Mouse (Mus musculus): ENCODE measurements at regions not wholly inside any gene's neighbourhood (a gene's known extent, or its start where the extent isn't known, plus 50 kb on each side); places are given as distances from the start of the nearest gene placed in this dataset.

DNA sequence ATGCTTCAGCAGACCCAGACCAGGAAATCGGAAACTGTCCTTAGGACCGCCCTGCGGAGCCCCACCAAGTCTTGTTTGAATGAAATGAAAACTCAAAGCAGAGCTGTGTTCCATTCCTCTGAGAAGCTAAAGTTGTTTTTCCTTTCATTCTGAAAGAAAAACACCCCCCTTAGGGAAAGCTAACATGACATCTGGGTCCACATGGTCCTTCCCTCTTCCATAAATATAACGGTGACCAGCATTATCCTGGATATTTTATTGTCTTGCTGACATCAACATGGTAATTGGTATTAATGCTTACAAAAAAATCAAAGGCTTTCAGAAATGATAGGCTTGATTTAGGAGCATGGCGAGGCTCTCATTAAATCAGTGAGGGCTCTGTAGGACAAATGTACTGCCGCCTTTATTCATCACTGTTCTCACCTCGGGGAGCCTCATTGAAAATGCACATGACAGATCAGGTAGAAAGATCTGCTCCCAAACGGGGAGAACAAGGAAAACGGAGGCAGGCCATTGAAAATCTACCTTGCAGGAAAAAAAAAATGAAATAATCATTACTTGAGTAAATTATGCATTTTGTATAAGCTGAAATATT, 381.0 kb upstream of the Klf12 start:
- Histone ChIP-seq H3K27me3 (ENCODE audit: insufficient read depth, low read length) (no peaks in the 10 kb centered on the region), H3K4me3 (ENCODE audit: low read depth, low read length) (no peak overlapping the region), H3K27ac (ENCODE audit: low read depth) (no peak overlapping the region), H3K9ac (replicated peaks) (no peak overlapping the region), H3K9me3 (ENCODE audit: low read length) (no peaks in the 10 kb centered on the region), H3K36me3 (replicated peaks; ENCODE audit: insufficient read depth, low read length) (no peaks in the 10 kb centered on the region), H3K4me1 (ENCODE audit: insufficient read depth) (no peaks in the 10 kb centered on the region), H3K4me2 (ENCODE audit: low read depth, low read length) (no peak overlapping the region)
- 64% methylated on average over 9 of the region's 9 CpGs for WGBS (ENCODE audit: insufficient replicate concordance)
- ATAC-seq (no peak), DNase-seq (no peak)
- no peak for TF ChIP-seq CTCF (IDR thresholded peaks at IDR 0.05; ENCODE audit: low read depth)
- no peak for TF ChIP-seq EP300 (IDR thresholded peaks at IDR 0.05; ENCODE audit: low read depth)

DNA sequence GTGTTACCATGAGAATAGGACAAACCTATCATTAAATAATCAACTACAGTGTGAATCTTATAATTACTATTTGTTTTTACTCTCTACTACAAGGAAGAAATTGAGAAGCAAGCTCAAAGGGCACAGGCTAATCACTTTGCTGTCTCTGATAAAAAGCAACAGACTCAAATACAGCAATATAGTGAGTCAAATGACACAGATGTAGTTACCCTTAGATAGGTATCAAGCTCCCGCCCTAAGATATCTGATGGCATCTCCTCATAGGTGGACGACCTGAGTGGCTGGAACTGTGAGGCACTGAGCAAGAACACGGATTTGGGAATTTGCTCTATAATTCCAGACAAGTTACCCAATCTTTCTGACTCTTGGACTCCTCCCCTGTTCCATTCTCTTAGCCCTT, 379.7 kb upstream of the Klf12 start:
- ATAC-seq (no peak), DNase-seq (no peak)
- Histone ChIP-seq H3K9me3 (ENCODE audit: low read length) (no peaks in the 10 kb centered on the region), H3K4me1 (ENCODE audit: insufficient read depth) (no peaks in the 10 kb centered on the region), H3K36me3 (replicated peaks; ENCODE audit: insufficient read depth, low read length) (no peaks in the 10 kb centered on the region), H3K9ac (replicated peaks) (no peak overlapping the region), H3K27me3 (ENCODE audit: insufficient read depth, low read length) (no peaks in the 10 kb centered on the region), H3K4me2 (ENCODE audit: low read depth, low read length) (no peak overlapping the region), H3K27ac (ENCODE audit: low read depth) (no peak overlapping the region), H3K4me3 (ENCODE audit: low read depth, low read length) (no peak overlapping the region)
- no peak for TF ChIP-seq CTCF (IDR thresholded peaks at IDR 0.05; ENCODE audit: low read depth)
- WGBS (ENCODE audit: insufficient replicate concordance): 67% methylated on average over 3 of the region's 3 CpGs

DNA sequence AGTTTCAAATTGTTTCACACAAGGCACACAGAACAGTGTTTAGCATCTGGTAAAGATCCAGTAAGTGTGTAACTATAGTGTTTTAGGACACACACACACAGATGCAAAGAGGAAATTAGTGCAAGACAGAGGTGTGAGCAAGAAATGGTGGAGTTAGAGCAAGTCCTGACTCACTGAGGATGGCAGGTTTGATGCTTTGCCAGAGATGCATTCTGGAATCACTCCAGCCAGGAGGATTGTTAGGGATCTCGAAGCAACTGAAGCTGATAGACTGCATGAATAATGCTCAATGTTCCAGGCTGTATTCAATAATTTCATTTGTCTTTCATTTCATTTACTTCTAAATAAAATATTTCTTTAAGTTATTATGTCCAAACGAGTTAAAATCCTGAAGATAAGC, 357.6 kb upstream of the Klf12 start:
- 46% methylated on average over 2 of the region's 2 CpGs for WGBS (ENCODE audit: insufficient replicate concordance)
- no peak overlapping the region for H3K4me3 ChIP-seq (ENCODE audit: low read depth, low read length)

DNA sequence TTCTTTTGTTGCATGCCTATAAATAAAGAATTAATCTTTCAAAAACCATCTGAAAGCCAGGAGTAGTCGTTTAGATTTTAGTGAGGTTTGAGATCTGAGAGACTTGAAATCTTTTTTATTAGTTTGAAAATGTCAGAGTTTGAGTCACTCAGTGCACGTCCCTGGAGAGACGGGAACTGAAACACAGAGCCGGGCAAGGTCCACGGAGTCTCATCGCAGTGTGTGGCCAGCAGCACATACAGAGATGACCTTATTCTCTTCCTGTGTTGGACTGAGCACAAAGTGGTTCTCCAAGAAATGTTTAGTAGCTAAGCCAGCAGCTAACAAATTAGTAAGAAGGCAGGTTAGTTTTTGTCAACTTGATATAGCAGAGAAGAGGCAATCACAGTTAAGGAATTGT, 350.0 kb upstream of the Klf12 start:
- no peaks in the 10 kb centered on the region for H3K4me1 ChIP-seq (ENCODE audit: insufficient read depth)
- no peak for ATAC-seq
- no peak for DNase-seq
- WGBS (ENCODE audit: insufficient replicate concordance): 60% methylated on average over 6 of the region's 6 CpGs
- no peak overlapping the region for H3K4me2 ChIP-seq (ENCODE audit: low read depth, low read length)
- no peak overlapping the region for H3K9ac ChIP-seq (replicated peaks)
- TF ChIP-seq CTCF (IDR thresholded peaks at IDR 0.05; ENCODE audit: low read depth) (no peak), EP300 (IDR thresholded peaks at IDR 0.05; ENCODE audit: low read depth) (no peak)
- no peak overlapping the region for H3K4me3 ChIP-seq (ENCODE audit: low read depth, low read length)
- H3K27me3 ChIP-seq (ENCODE audit: insufficient read depth, low read length): no peaks in the 10 kb centered on the region
- H3K36me3 ChIP-seq (replicated peaks; ENCODE audit: insufficient read depth, low read length): no peaks in the 10 kb centered on the region
- no peaks in the 10 kb centered on the region for H3K9me3 ChIP-seq (ENCODE audit: low read length)
- H3K27ac ChIP-seq (ENCODE audit: low read depth): no peak overlapping the region

More for the DNA sequence above, 357.6 kb upstream of the Klf12 start:
- Histone ChIP-seq H3K36me3 (replicated peaks; ENCODE audit: insufficient read depth, low read length) (no peaks in the 10 kb centered on the region), H3K27me3 (ENCODE audit: insufficient read depth, low read length) (no peaks in the 10 kb centered on the region), H3K4me2 (ENCODE audit: low read depth, low read length) (no peak overlapping the region), H3K9me3 (ENCODE audit: low read length) (no peaks in the 10 kb centered on the region), H3K9ac (replicated peaks) (no peak overlapping the region), H3K4me1 (ENCODE audit: insufficient read depth) (no peaks in the 10 kb centered on the region), H3K27ac (ENCODE audit: low read depth) (no peak overlapping the region)
- ATAC-seq: no peak
- DNase-seq: no peak
- no peak for TF ChIP-seq EP300 (IDR thresholded peaks at IDR 0.05; ENCODE audit: low read depth)
- TF ChIP-seq CTCF (IDR thresholded peaks at IDR 0.05; ENCODE audit: low read depth): no peak

DNA sequence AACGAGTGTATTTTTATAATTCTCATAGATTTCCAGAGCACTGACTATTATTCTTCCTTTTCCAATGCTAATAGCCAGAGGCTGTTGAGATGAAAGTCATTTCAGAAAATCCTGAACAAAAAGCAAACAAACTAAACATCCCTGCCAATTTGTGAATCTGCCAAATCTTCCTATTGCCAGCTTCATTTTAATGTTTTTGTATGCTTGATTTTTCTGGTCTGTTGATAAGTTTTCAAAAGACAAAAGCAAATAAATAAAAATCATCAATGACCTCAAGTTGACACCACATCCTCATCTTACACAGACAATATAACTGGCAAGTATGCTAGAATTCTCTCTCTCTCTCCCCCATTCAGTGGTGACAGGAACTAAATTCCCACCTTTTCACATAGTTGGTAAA, 347.2 kb upstream of the Klf12 start:
- no peak for DNase-seq

DNA sequence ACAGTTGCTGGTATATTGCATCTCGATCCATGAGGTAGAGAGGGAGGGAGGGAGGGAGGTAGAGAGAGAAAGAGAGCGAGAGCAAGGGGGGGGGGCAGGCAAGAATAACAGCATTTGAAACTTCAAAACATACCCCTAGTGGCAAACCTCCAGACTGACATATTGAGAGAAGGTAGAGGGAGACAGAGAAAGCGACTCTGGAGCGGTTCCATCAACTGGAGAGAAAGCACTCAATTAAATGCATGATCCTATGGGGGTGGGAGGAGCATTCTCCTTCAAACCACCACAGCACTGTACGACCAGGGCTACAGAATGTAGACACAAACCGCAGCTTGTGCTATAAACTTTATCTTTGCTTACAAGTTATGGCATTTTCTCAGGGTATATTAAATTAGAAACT, 345.7 kb upstream of the Klf12 start:
- H3K9me3 ChIP-seq (ENCODE audit: low read length): no peaks in the 10 kb centered on the region
- 58% methylated on average over 6 of the region's 6 CpGs for WGBS (ENCODE audit: insufficient replicate concordance)
- H3K36me3 ChIP-seq (replicated peaks; ENCODE audit: insufficient read depth, low read length): no peaks in the 10 kb centered on the region
- DNase-seq (no peak), ATAC-seq (no peak)
- H3K27ac ChIP-seq (ENCODE audit: low read depth): no peak overlapping the region
- H3K4me3 ChIP-seq (ENCODE audit: low read depth, low read length): no peak overlapping the region
- no peak overlapping the region for H3K9ac ChIP-seq (replicated peaks)
- H3K4me2 ChIP-seq (ENCODE audit: low read depth, low read length): no peak overlapping the region
- TF ChIP-seq EP300 (IDR thresholded peaks at IDR 0.05; ENCODE audit: low read depth): no peak
- TF ChIP-seq CTCF (IDR thresholded peaks at IDR 0.05; ENCODE audit: low read depth): no peak
- H3K27me3 ChIP-seq (ENCODE audit: insufficient read depth, low read length): no peaks in the 10 kb centered on the region
- H3K4me1 ChIP-seq (ENCODE audit: insufficient read depth): no peaks in the 10 kb centered on the region

More for the DNA sequence above, 347.2 kb upstream of the Klf12 start:
- H3K4me1 ChIP-seq (ENCODE audit: insufficient read depth): no peaks in the 10 kb centered on the region
- no peak overlapping the region for H3K4me2 ChIP-seq (ENCODE audit: low read depth, low read length)
- 65% methylated on average over 1 of the region's 1 CpGs for WGBS (ENCODE audit: insufficient replicate concordance)
- H3K27me3 ChIP-seq (ENCODE audit: insufficient read depth, low read length): no peaks in the 10 kb centered on the region
- ATAC-seq: no peak
- no peaks in the 10 kb centered on the region for H3K36me3 ChIP-seq (replicated peaks; ENCODE audit: insufficient read depth, low read length)
- no peaks in the 10 kb centered on the region for H3K9me3 ChIP-seq (ENCODE audit: low read length)
- H3K27ac ChIP-seq (ENCODE audit: low read depth): no peak overlapping the region
- H3K4me3 ChIP-seq (ENCODE audit: low read depth, low read length): no peak overlapping the region
- TF ChIP-seq CTCF (IDR thresholded peaks at IDR 0.05; ENCODE audit: low read depth) (no peak), EP300 (IDR thresholded peaks at IDR 0.05; ENCODE audit: low read depth) (no peak)
- no peak overlapping the region for H3K9ac ChIP-seq (replicated peaks)

DNA sequence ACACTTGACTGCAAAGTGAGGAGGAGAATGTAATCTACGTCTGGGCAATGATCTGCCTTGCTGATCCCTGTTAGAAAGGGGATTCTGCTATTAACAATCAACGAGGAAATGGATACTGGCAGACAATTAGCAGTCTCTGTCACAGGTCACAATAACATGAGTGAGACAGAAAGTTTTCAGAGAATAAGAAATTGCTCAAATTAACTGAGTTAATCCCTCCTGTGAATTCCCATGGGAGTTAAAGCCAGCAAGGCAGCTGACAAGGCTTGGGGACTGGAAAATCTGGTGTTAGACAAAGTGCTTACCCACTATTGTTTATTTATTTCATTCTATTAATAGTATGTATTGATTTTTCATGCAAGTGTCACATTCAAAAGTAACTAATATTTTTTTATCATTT, 343.0 kb upstream of the Klf12 start:
- 57% methylated on average over 2 of the region's 2 CpGs for WGBS (ENCODE audit: insufficient replicate concordance)
- no peaks in the 10 kb centered on the region for H3K36me3 ChIP-seq (replicated peaks; ENCODE audit: insufficient read depth, low read length)
- TF ChIP-seq EP300 (IDR thresholded peaks at IDR 0.05; ENCODE audit: low read depth): no peak
- no peak for TF ChIP-seq CTCF (IDR thresholded peaks at IDR 0.05; ENCODE audit: low read depth)
- H3K27ac ChIP-seq (ENCODE audit: low read depth): no peak overlapping the region
- no peaks in the 10 kb centered on the region for H3K9me3 ChIP-seq (ENCODE audit: low read length)
- no peaks in the 10 kb centered on the region for H3K4me1 ChIP-seq (ENCODE audit: insufficient read depth)
- H3K4me2 ChIP-seq (ENCODE audit: low read depth, low read length): no peak overlapping the region
- DNase-seq (no peak), ATAC-seq (no peak)
- no peak overlapping the region for H3K9ac ChIP-seq (replicated peaks)
- no peak overlapping the region for H3K4me3 ChIP-seq (ENCODE audit: low read depth, low read length)
- H3K27me3 ChIP-seq (ENCODE audit: insufficient read depth, low read length): no peaks in the 10 kb centered on the region
